ENCODE assay signal across 16 mouse cellular contexts in the genomic region with DNA sequence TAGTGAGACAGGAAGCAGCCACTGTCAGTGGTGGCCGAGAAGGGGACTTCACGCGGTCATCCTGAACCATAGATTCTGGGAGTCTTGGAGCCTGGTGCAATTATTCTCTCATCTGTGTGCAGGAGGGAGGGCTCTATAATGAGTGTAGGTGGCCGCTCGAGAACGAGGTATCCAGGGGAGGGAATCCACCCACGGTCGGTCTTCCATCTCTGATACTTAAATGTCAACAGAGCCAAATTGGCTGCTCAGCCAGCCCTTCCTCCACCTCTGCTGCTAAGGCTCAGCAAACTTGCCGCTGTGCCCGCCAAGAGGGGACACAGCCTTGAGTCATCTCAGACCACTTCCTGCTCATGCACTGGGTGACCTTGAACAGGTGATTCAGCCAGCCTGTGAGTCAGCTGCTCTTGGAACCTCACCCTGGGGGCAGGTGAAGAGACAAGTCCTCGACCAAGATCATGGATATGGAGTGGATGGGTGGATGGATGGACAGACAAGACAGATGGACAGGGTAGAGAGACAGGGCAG. TPM values are rescaled to one million over a fixed set of nuclear protein-coding genes. Genes with fewer than 3 reads are reported as not detected.
DNase-seq lines count a peak whose midpoint lies in the region.
"Had no signal": no experiment of that assay in that cellular context is flagged by ENCODE, and none has a peak within 500 bp of the region (broad histone marks: within the 10 kb centered on the region; RNA-seq: fewer than 3 reads in every experiment).

No protein-coding gene starts in this region.

- peak; percentile 13 to 17 for DNase-seq in frontal cortex, postnatal 36 days (ENCODE audit: low spot score in 2 of 2)
- no peak for DNase-seq in frontal cortex, postnatal 14 days (ENCODE audit: low spot score in 2 of 2)
- DNase-seq in layer of hippocampus, adult 9-11 months, result peak; percentile 45
- DNase-seq in layer of hippocampus, postnatal 36 days, result no peak
- DNase-seq in right cerebral cortex, postnatal 25 days, result peak; percentile 23
- DNase-seq in right cerebral cortex, postnatal 4 days, result no peak
- peak; percentile 28 for DNase-seq in telencephalon, adult 2 months (ENCODE audit: low read depth, low spot score)
- DNase-seq in gastrocnemius, postnatal 25 days, result no peak
- DNase-seq: cerebellum, adult 9-10 months; forebrain, postnatal 0 days; gastrocnemius, postnatal 14 days; lung, adult 2 months; lung, postnatal 36 days; spleen, adult 18-20 months; thymus, adult 2 months had no signal

RNA-seq across cellular contexts. Expression of a gene that starts 36.1 kb away (rescaled TPM):
- total RNA-seq in layer of hippocampus, postnatal 36 days (2021), result 10 to 100 TPM; 65.0 to 69.8 TPM
- 10 to 100 TPM; 28.5 to 39.3 TPM for total RNA-seq in gastrocnemius, postnatal 25 days (2021)
- total RNA-seq: monocyte, adult 5-6 weeks had no signal

Comparison
In these comparisons a context has a peak if more than half of its experiments do, and no peak if none do; other contexts are left out.
1. DNase-seq: peak in frontal cortex, postnatal 36 days (2 of 2), layer of hippocampus, adult 9-11 months (single experiment), right cerebral cortex, postnatal 25 days (single experiment) and telencephalon, adult 2 months (single experiment); none in frontal cortex, postnatal 14 days (0 of 2), layer of hippocampus, postnatal 36 days (0 of 2), right cerebral cortex, postnatal 4 days (single experiment) and gastrocnemius, postnatal 25 days (single experiment).